Mouse (Mus musculus): ENCODE results near the gene Cage1. TPM values are rescaled to one million over a fixed set of nuclear protein-coding genes. Genes with fewer than 3 reads are reported as not detected.

Gene Cage1
- polyA plus RNA-seq, 1 experiment from 2014 or later: 0.63 TPM

- Histone ChIP-seq H3K4me1 (no peaks in the 10 kb centered on the region), H3K27ac (replicated peaks) (no peak overlapping the region), H3K9me3 (replicated peaks) (no peaks in the 10 kb centered on the region), H3K36me3 (peaks cover 99% of the 10 kb centered on the region), H3K27me3 (ENCODE audit: low read depth, poor library complexity, severe bottlenecking) (no peaks in the 10 kb centered on the region), H3K4me3 (no peak overlapping the region)
- no peak for DNase-seq (ENCODE audit: low spot score)
- 94% methylated on average over 3 of the region's 3 CpGs for WGBS
These were observed 13.0 kb upstream of the Cage1 start for GRCm38 (mm10) chr13:38049888-38050287.

GRCm38 (mm10) chr13:38037811-38038210, 942 bp upstream of the Cage1 start:
- peak overlapping the region; percentile 88 for H3K27ac ChIP-seq (replicated peaks)
- H3K9me3 ChIP-seq (replicated peaks): no peaks in the 10 kb centered on the region
- H3K27me3 ChIP-seq (ENCODE audit: low read depth, poor library complexity, severe bottlenecking): no peaks in the 10 kb centered on the region
- peaks cover 35% of the 10 kb centered on the region for H3K36me3 ChIP-seq
- no peak for DNase-seq (ENCODE audit: low spot score)
- WGBS: 57% methylated on average over 12 of the region's 12 CpGs
- H3K4me1 ChIP-seq: peaks cover 21% of the 10 kb centered on the region
- peak overlapping the region; percentile 95 for H3K4me3 ChIP-seq

- H3K9me3 ChIP-seq (replicated peaks): no peaks in the 10 kb centered on the region
- WGBS: 12% methylated on average over 37 of the region's 37 CpGs
- H3K27ac ChIP-seq (replicated peaks): peak within 1 kb of the TSS; percentile 88
- no peaks in the 10 kb centered on the region for H3K27me3 ChIP-seq (ENCODE audit: low read depth, poor library complexity, severe bottlenecking)
- peak within 1 kb of the TSS; percentile 95 for H3K4me3 ChIP-seq
- peak; percentile 12 for DNase-seq (ENCODE audit: low spot score)
- peaks cover 22% of the 10 kb centered on the region for H3K36me3 ChIP-seq
- H3K4me1 ChIP-seq: peaks cover 21% of the 10 kb centered on the region
These were observed 376 bp downstream of the Cage1 start, which contains the start of gene Riok1 for GRCm38 (mm10) chr13:38036343-38037043. Riok1 (plus strand) TSS chr13:38036995.

- Histone ChIP-seq H3K27ac (replicated peaks) (no peak overlapping the region), H3K36me3 (no peaks in the 10 kb centered on the region), H3K9me3 (replicated peaks) (no peaks in the 10 kb centered on the region), H3K4me1 (no peaks in the 10 kb centered on the region), H3K4me3 (no peak overlapping the region), H3K27me3 (ENCODE audit: low read depth, poor library complexity, severe bottlenecking) (no peaks in the 10 kb centered on the region)
- 89% methylated on average over 4 of the region's 4 CpGs for WGBS
- DNase-seq (ENCODE audit: low spot score): no peak
These were observed 8.5 kb downstream of the Cage1 start for GRCm38 (mm10) chr13:38028407-38028806.

- Histone ChIP-seq H3K27ac (replicated peaks) (no peak overlapping the region), H3K4me3 (no peak overlapping the region), H3K36me3 (no peaks in the 10 kb centered on the region), H3K4me1 (no peaks in the 10 kb centered on the region), H3K9me3 (replicated peaks) (no peaks in the 10 kb centered on the region), H3K27me3 (ENCODE audit: low read depth, poor library complexity, severe bottlenecking) (no peaks in the 10 kb centered on the region)
- DNase-seq (ENCODE audit: low spot score): no peak
- WGBS: 64% methylated on average over 6 of the region's 6 CpGs
These were observed 9.1 kb downstream of the Cage1 start for GRCm38 (mm10) chr13:38027618-38028248.

GRCm38 (mm10) chr13:38025874-38026273, 11.0 kb downstream of the Cage1 start:
- H3K4me3 ChIP-seq: no peak overlapping the region
- H3K27me3 ChIP-seq (ENCODE audit: low read depth, poor library complexity, severe bottlenecking): no peaks in the 10 kb centered on the region
- H3K9me3 ChIP-seq (replicated peaks): no peaks in the 10 kb centered on the region
- H3K27ac ChIP-seq (replicated peaks): no peak overlapping the region
- DNase-seq (ENCODE audit: low spot score): no peak
- H3K4me1 ChIP-seq: no peaks in the 10 kb centered on the region
- H3K36me3 ChIP-seq: no peaks in the 10 kb centered on the region
- WGBS: 32% methylated on average over 4 of the region's 4 CpGs

- WGBS: 84% methylated on average over 3 of the region's 3 CpGs
- Histone ChIP-seq H3K9me3 (replicated peaks) (0 out of 2 replicates have a peak, but pooled peaks cover 4% of the 10 kb centered on the region), H3K4me1 (no peaks in the 10 kb centered on the region), H3K27ac (replicated peaks) (no peak overlapping the region), H3K36me3 (no peaks in the 10 kb centered on the region), H3K4me3 (no peak overlapping the region), H3K27me3 (ENCODE audit: low read depth, poor library complexity, severe bottlenecking) (no peaks in the 10 kb centered on the region)
- DNase-seq (ENCODE audit: low spot score): no peak
These were observed 18.1 kb downstream of the Cage1 start for GRCm38 (mm10) chr13:38018791-38019190.

- H3K27me3 ChIP-seq (ENCODE audit: low read depth, poor library complexity, severe bottlenecking): no peaks in the 10 kb centered on the region
- 91% methylated on average over 4 of the region's 4 CpGs for WGBS
- DNase-seq (ENCODE audit: low spot score): no peak
These were observed 21.3 kb downstream of the Cage1 start for GRCm38 (mm10) chr13:38015591-38015990.

GRCm38 (mm10) chr13:38012436-38012835, 24.4 kb downstream of the Cage1 start:
- H3K4me1 ChIP-seq: no peaks in the 10 kb centered on the region
- H3K27ac ChIP-seq (replicated peaks): no peak overlapping the region
- WGBS: 94% methylated on average over 5 of the region's 5 CpGs
- H3K36me3 ChIP-seq: no peaks in the 10 kb centered on the region
- H3K4me3 ChIP-seq: no peak overlapping the region
- H3K9me3 ChIP-seq (replicated peaks): no peaks in the 10 kb centered on the region
- H3K27me3 ChIP-seq (ENCODE audit: low read depth, poor library complexity, severe bottlenecking): no peaks in the 10 kb centered on the region
- DNase-seq (ENCODE audit: low spot score): no peak

More at GRCm38 (mm10) chr13:38015591-38015990, 21.3 kb downstream of the Cage1 start:
- no peak overlapping the region for H3K27ac ChIP-seq (replicated peaks)
- 0 out of 2 replicates have a peak, but pooled peaks cover 4% of the 10 kb centered on the region for H3K9me3 ChIP-seq (replicated peaks)
- H3K36me3 ChIP-seq: no peaks in the 10 kb centered on the region
- no peaks in the 10 kb centered on the region for H3K4me1 ChIP-seq
- H3K4me3 ChIP-seq: no peak overlapping the region

GRCm38 (mm10) chr13:38010444-38010910, 26.4 kb downstream of the Cage1 start:
- 81% methylated on average over 5 of the region's 5 CpGs for WGBS
- Histone ChIP-seq H3K27ac (replicated peaks) (no peak overlapping the region), H3K4me1 (no peaks in the 10 kb centered on the region), H3K36me3 (no peaks in the 10 kb centered on the region), H3K9me3 (replicated peaks) (no peaks in the 10 kb centered on the region), H3K27me3 (ENCODE audit: low read depth, poor library complexity, severe bottlenecking) (no peaks in the 10 kb centered on the region), H3K4me3 (no peak overlapping the region)
- no peak for DNase-seq (ENCODE audit: low spot score)

- Histone ChIP-seq H3K27ac (replicated peaks) (no peak overlapping the region), H3K4me3 (no peak overlapping the region), H3K4me1 (no peaks in the 10 kb centered on the region), H3K36me3 (no peaks in the 10 kb centered on the region), H3K9me3 (replicated peaks) (no peaks in the 10 kb centered on the region), H3K27me3 (ENCODE audit: low read depth, poor library complexity, severe bottlenecking) (no peaks in the 10 kb centered on the region)
- 84% methylated on average over 5 of the region's 5 CpGs for WGBS
- DNase-seq (ENCODE audit: low spot score): no peak
These were observed 27.0 kb downstream of the Cage1 start for GRCm38 (mm10) chr13:38009721-38010408.

- H3K27me3 ChIP-seq (ENCODE audit: low read depth, poor library complexity, severe bottlenecking): no peaks in the 10 kb centered on the region
- H3K27ac ChIP-seq (replicated peaks): no peak overlapping the region
- no peaks in the 10 kb centered on the region for H3K9me3 ChIP-seq (replicated peaks)
- WGBS: 85% methylated on average over 2 of the region's 2 CpGs
- H3K4me3 ChIP-seq: no peak overlapping the region
- H3K4me1 ChIP-seq: no peaks in the 10 kb centered on the region
- no peak for DNase-seq (ENCODE audit: low spot score)
- no peaks in the 10 kb centered on the region for H3K36me3 ChIP-seq
These were observed 28.9 kb downstream of the Cage1 start for GRCm38 (mm10) chr13:38007972-38008371.

GRCm38 (mm10) chr13:38002461-38002860, 34.4 kb downstream of the Cage1 start:
- H3K4me1 ChIP-seq: no peaks in the 10 kb centered on the region
- no peaks in the 10 kb centered on the region for H3K9me3 ChIP-seq (replicated peaks)
- DNase-seq (ENCODE audit: low spot score): no peak
- no peak overlapping the region for H3K27ac ChIP-seq (replicated peaks)
- no peaks in the 10 kb centered on the region for H3K36me3 ChIP-seq
- 46% methylated on average over 1 of the region's 1 CpGs for WGBS
- peaks cover 3% of the 10 kb centered on the region; the same call in 1 of the 2 replicates for H3K27me3 ChIP-seq (ENCODE audit: low read depth, poor library complexity, severe bottlenecking)
- no peak overlapping the region for H3K4me3 ChIP-seq
